Mouse (Mus musculus) hindbrain, postnatal 0 days (tissue): ENCODE measurements around the gene Smco4. TPM values are rescaled to one million over a fixed set of nuclear protein-coding genes. Genes with fewer than 3 reads are reported as not detected.

Experiments used
- ATAC-seq: fragments of 200-750 bp; cut with Nextera tagmentation; 2 replicates; pipeline ENCODE4 v1.8.0; 2017; ENCODE audit warnings: mild to moderate bottlenecking, moderate TSS enrichment, moderate library complexity
- DNase-seq: peaks from one replicate; pipeline ENCODE4 v3.0.0-alpha.2; 2015; ENCODE audit warnings: low spot score
- H3K27ac ChIP-seq: fragments of 300-500 bp; sonication (generic); 2 replicates; pipeline ENCODE4 v1.5.1; 2014; ENCODE audit warnings: mild to moderate bottlenecking
- H3K27me3 ChIP-seq: fragments of 300-500 bp; sonication (generic); 2 replicates; pipeline ENCODE4 v1.6.1; 2014; ENCODE audit warnings: low read length, mixed read lengths; ENCODE audit not compliant: insufficient read depth
- H3K36me3 ChIP-seq: fragments of 300-500 bp; sonication (generic); 2 replicates; pipeline ENCODE4 v1.6.1; 2014; ENCODE audit warnings: low read length, mixed read lengths; ENCODE audit not compliant: insufficient read depth
- H3K4me1 ChIP-seq: fragments of 300-500 bp; sonication (generic); 2 replicates; pipeline ENCODE4 v1.6.1; 2014; ENCODE audit warnings: antibody characterized with exemption, low read length, mixed read lengths; ENCODE audit not compliant: insufficient read depth
- H3K4me2 ChIP-seq: fragments of 300-500 bp; sonication (generic); 2 replicates; pipeline ENCODE4 v1.6.1; 2014; ENCODE audit warnings: low read depth, mild to moderate bottlenecking, low read length, moderate library complexity, mixed read lengths
- H3K4me3 ChIP-seq: fragments of 300-500 bp; sonication (generic); 2 replicates; pipeline ENCODE4 v1.5.1; 2014; ENCODE audit warnings: low read length
- H3K9ac ChIP-seq: fragments of 300-500 bp; sonication (generic); replicated peaks from 2 replicates; pipeline ENCODE4 v1.6.1; 2014; ENCODE audit warnings: mild to moderate bottlenecking, low read length, moderate library complexity, mixed read lengths
- H3K9me3 ChIP-seq: fragments of 300-500 bp; sonication (generic); 2 replicates; pipeline ENCODE4 v1.6.1; 2016; ENCODE audit warnings: low read length, mixed read lengths
- CTCF ChIP-seq: IDR thresholded peaks from 2 replicates; pipeline ENCODE4 v1.5.1; 2016; ENCODE audit warnings: antibody characterized with exemption, control low read depth, low read depth
- WGBS: fragments of 180-500 bp; shearing (Covaris S2); extraction: QIAGEN DNeasy Blood & Tissue Kit; methylation state at CpG from one replicate; pipeline ENCODE4 v1.1.7; 2014; 5-methylcytosine and 5-hydroxymethylcytosine counted together
- polyA plus RNA-seq: library from polyadenylated mRNA; unstranded; fragments of >200 nt; fragmentation: Nextera tagmentation; extraction: Ambion mirVana; gene quantifications from 2 replicates; pipeline ENCODE4 v1.2.1, GENCODE M21; 2015
- total RNA-seq: library from RNA; depleted of rRNA; stranded (reverse); fragments of >200 nt; gene quantifications from 2 replicates; pipeline ENCODE4 v1.2.3, GENCODE M21; 2014

Smco4 gene
- total and polyA plus RNA-seq, 2 experiments from 2014 or later = 0.60 to 6.1 TPM

- 72% methylated on average over 6 of the region's 6 CpGs for WGBS
- H3K4me2 ChIP-seq = no peak overlapping the region
- H3K9me3 ChIP-seq = no peaks in the 10 kb centered on the region
- ATAC-seq = no peak
- H3K27ac ChIP-seq = no peak overlapping the region
- DNase-seq = no peak
- no peaks in the 10 kb centered on the region for H3K4me1 ChIP-seq
- H3K27me3 ChIP-seq = no peaks in the 10 kb centered on the region
- no peaks in the 10 kb centered on the region for H3K36me3 ChIP-seq
- no peak overlapping the region for H3K4me3 ChIP-seq
- no peak for TF ChIP-seq CTCF
- H3K9ac ChIP-seq = no peak overlapping the region
These were observed 10.6 kb downstream of the Smco4 start for GRCm38 (mm10) chr9:15503827-15504226.

- H3K9ac ChIP-seq = no peak overlapping the region
- DNase-seq (no peak), ATAC-seq (no peak)
- H3K4me1 ChIP-seq = no peaks in the 10 kb centered on the region; the same call in 1 of the 2 replicates
- H3K36me3 ChIP-seq = no peaks in the 10 kb centered on the region
- H3K27me3 ChIP-seq = no peaks in the 10 kb centered on the region
- H3K4me2 ChIP-seq = no peak overlapping the region
- no peak overlapping the region for H3K27ac ChIP-seq
- no peak overlapping the region for H3K4me3 ChIP-seq
- H3K9me3 ChIP-seq = no peaks in the 10 kb centered on the region
- TF ChIP-seq CTCF = no peak
- 69% methylated on average over 1 of the region's 1 CpGs for WGBS
These were observed 12.1 kb downstream of the Smco4 start for GRCm38 (mm10) chr9:15505288-15505687.

GRCm38 (mm10) chr9:15506863-15507262 is 13.6 kb downstream of the Smco4 start:
- H3K27ac ChIP-seq = no peak overlapping the region
- H3K4me2 ChIP-seq = no peak overlapping the region
- H3K4me3 ChIP-seq = no peak overlapping the region
- TF ChIP-seq CTCF = no peak
- H3K9ac ChIP-seq = no peak overlapping the region
- no peaks in the 10 kb centered on the region for H3K27me3 ChIP-seq
- ATAC-seq (no peak), DNase-seq (no peak)
- H3K36me3 ChIP-seq = no peaks in the 10 kb centered on the region
- no peaks in the 10 kb centered on the region; the same call in 1 of the 2 replicates for H3K4me1 ChIP-seq
- 67% methylated on average over 3 of the region's 3 CpGs for WGBS
- H3K9me3 ChIP-seq = no peaks in the 10 kb centered on the region

- H3K9ac ChIP-seq = no peak overlapping the region
- no peak for ATAC-seq
- no peaks in the 10 kb centered on the region for H3K9me3 ChIP-seq
- no peak overlapping the region for H3K27ac ChIP-seq
- no peak overlapping the region for H3K4me2 ChIP-seq
- no peak for TF ChIP-seq CTCF
- WGBS = 82% methylated on average over 4 of the region's 4 CpGs
- no peak overlapping the region for H3K4me3 ChIP-seq
- peaks cover 4% of the 10 kb centered on the region; the same call in 1 of the 2 replicates for H3K4me1 ChIP-seq
- no peaks in the 10 kb centered on the region for H3K27me3 ChIP-seq
- no peaks in the 10 kb centered on the region for H3K36me3 ChIP-seq
- no peak for DNase-seq
These were observed 14.2 kb downstream of the Smco4 start for GRCm38 (mm10) chr9:15507431-15507875.

- Histone ChIP-seq H3K4me3 (no peak overlapping the region), H3K4me1 (peaks cover 9% of the 10 kb centered on the region; the same call in 1 of the 2 replicates), H3K27me3 (no peaks in the 10 kb centered on the region), H3K36me3 (no peaks in the 10 kb centered on the region), H3K27ac (no peak overlapping the region), H3K9me3 (no peaks in the 10 kb centered on the region), H3K9ac (no peak overlapping the region), H3K4me2 (no peak overlapping the region)
- no peak for ATAC-seq
- WGBS = 84% methylated on average over 3 of the region's 3 CpGs
- TF ChIP-seq CTCF = no peak
- DNase-seq = no peak
These were observed 16.1 kb downstream of the Smco4 start for GRCm38 (mm10) chr9:15509363-15509762.

- no peak overlapping the region for H3K9ac ChIP-seq
- no peaks in the 10 kb centered on the region for H3K27me3 ChIP-seq
- no peaks in the 10 kb centered on the region for H3K9me3 ChIP-seq
- no peak overlapping the region for H3K4me2 ChIP-seq
- WGBS = 27% methylated on average over 3 of the region's 3 CpGs
- H3K4me1 ChIP-seq = peaks cover 9% of the 10 kb centered on the region; the same call in 1 of the 2 replicates
- peak; percentile 78 for DNase-seq
- peak; percentile 60 for ATAC-seq
- TF ChIP-seq CTCF = peak; percentile 27; the same call in 1 of the 2 replicates
- no peak overlapping the region for H3K4me3 ChIP-seq
- peak overlapping the region; percentile 12; the same call in 1 of the 2 replicates for H3K27ac ChIP-seq
- H3K36me3 ChIP-seq = no peaks in the 10 kb centered on the region
These were observed 17.5 kb downstream of the Smco4 start for GRCm38 (mm10) chr9:15510557-15511310.

- 43% methylated on average over 7 of the region's 7 CpGs for WGBS
- Histone ChIP-seq H3K36me3 (no peaks in the 10 kb centered on the region), H3K4me3 (no peak overlapping the region), H3K27ac (no peak overlapping the region), H3K4me1 (peaks cover 9% of the 10 kb centered on the region; the same call in 1 of the 2 replicates), H3K9ac (no peak overlapping the region), H3K27me3 (no peaks in the 10 kb centered on the region), H3K9me3 (no peaks in the 10 kb centered on the region), H3K4me2 (no peak overlapping the region)
- peak; percentile 77 for ATAC-seq
- no peak for TF ChIP-seq CTCF
- peak; percentile 73 for DNase-seq
These were observed 19.7 kb downstream of the Smco4 start for GRCm38 (mm10) chr9:15512918-15513317.
